Mouse (Mus musculus): ENCODE data around the gene Cass4. TPM values are rescaled to one million over a fixed set of nuclear protein-coding genes. Genes with fewer than 3 reads are reported as not detected.

Cass4 gene
- polyA plus RNA-seq, 1 experiment from 2014 or later: 0.45 TPM

Other genes starting within 250 kb of the Cass4 start
- gene Mc3r, start 145.3 kb upstream of the Cass4 start, polyA plus RNA-seq (2015; fragmentation: Nextera tagmentation; extraction: Ambion mirVana): not detected in 2 replicates
- 17.4 and 19.2 TPM in 2 replicates for gene Fam210b, start 48.2 kb upstream of the Cass4 start, polyA plus RNA-seq (2015; fragmentation: Nextera tagmentation; extraction: Ambion mirVana)
- gene Aurka, start 23.3 kb upstream of the Cass4 start, polyA plus RNA-seq (2015; fragmentation: Nextera tagmentation; extraction: Ambion mirVana): 86.6 and 98.3 TPM in 2 replicates
- gene Cstf1, start 23.1 kb upstream of the Cass4 start, polyA plus RNA-seq (2015; fragmentation: Nextera tagmentation; extraction: Ambion mirVana): 27.5 and 28.0 TPM in 2 replicates
- gene Rtf2, start 46.8 kb downstream of the Cass4 start, polyA plus RNA-seq (2015; fragmentation: Nextera tagmentation; extraction: Ambion mirVana): 49.9 and 50.6 TPM in 2 replicates
- 0.78 and 0.94 TPM in 2 replicates for gene Gcnt7, start 64.8 kb downstream of the Cass4 start, polyA plus RNA-seq (2015; fragmentation: Nextera tagmentation; extraction: Ambion mirVana)
- 0.21 and 0.29 TPM in 2 replicates for gene Fam209, start 78.7 kb downstream of the Cass4 start, polyA plus RNA-seq (2015; fragmentation: Nextera tagmentation; extraction: Ambion mirVana)
- gene Tfap2c, start 155.8 kb downstream of the Cass4 start, polyA plus RNA-seq (2015; fragmentation: Nextera tagmentation; extraction: Ambion mirVana): 0.05 and 0.09 TPM in 2 replicates

All from heart, embryonic 13.5 days (tissue).